In genomic region chr15:86057413-86057812, GRCm38 (mm10) we compare ENCODE assay signal across 8 mouse cellular contexts. TPM values are rescaled to one million over a fixed set of nuclear protein-coding genes. Genes with fewer than 3 reads are reported as not detected.
DNase-seq lines count a peak whose midpoint lies in the region; ATAC-seq lines count a peak whose summit lies in the region.

TSS of gene Gramd4 (plus strand) at chr15:86057695.

- peak; percentile 90 for DNase-seq in 3134 (ENCODE audit: extremely low read depth, insufficient read length, low spot score)
- peak; percentile 92 for DNase-seq in cerebellum, adult 9-10 months
- peak; percentile 63 for DNase-seq in heart, adult 8-10 months (ENCODE audit: low spot score)
- DNase-seq in layer of hippocampus, postnatal 10 days (ENCODE audit: low spot score in 2 of 2), result no peak
- no peak for DNase-seq in urinary bladder, postnatal 4 days (ENCODE audit: low spot score in 2 of 2)
- DNase-seq in right cerebral cortex, postnatal 10 days (ENCODE audit: low spot score in 2 of 2), result no peak

- H3K9me3 ChIP-seq in megakaryocyte, embryonic 14.5 days, result peaks cover 11% of the 10 kb centered on the region

- peaks cover 86% of the 10 kb centered on the region for H3K4me1 ChIP-seq in megakaryocyte, embryonic 14.5 days

- no peaks in the 10 kb centered on the region for H3K36me3 ChIP-seq in megakaryocyte, embryonic 14.5 days (replicated peaks; ENCODE audit: low read length)

- peaks cover 28% of the 10 kb centered on the region for H3K27me3 ChIP-seq in megakaryocyte, embryonic 14.5 days (replicated peaks)

- peak within 1 kb of the TSS; percentile 98 for H3K4me3 ChIP-seq in megakaryocyte, embryonic 14.5 days (replicated peaks)

- ATAC-seq in CD4-positive, CD25-positive, alpha-beta regulatory T cell, adult 4 months, result no peak

RNA-seq across cellular contexts. Expression of gene Gramd4, which starts in this region (rescaled TPM):
- polyA plus RNA-seq in CD4-positive, CD25-positive, alpha-beta regulatory T cell, adult 4 months (2017; shearing (Covaris generic)), result 10 to 100 TPM; 25.3 to 25.7 TPM
- total RNA-seq in heart, adult 8-10 months (2022), result 10 to 100 TPM; 26.1 to 31.8 (median 27.3) TPM
- total RNA-seq in layer of hippocampus, postnatal 10 days (2021), result 10 to 100 TPM; 35.3 to 40.2 TPM
- 2.2 and 5.0 TPM in 2 replicates for polyA plus RNA-seq in megakaryocyte, embryonic 14.5 days (2012; ENCODE audit: insufficient read depth, low replicate concordance)

Comparison
In these comparisons a context has a peak if more than half of its experiments do, and no peak if none do; other contexts are left out.
1. DNase-seq: peak in 3134 (single experiment), cerebellum, adult 9-10 months (single experiment) and heart, adult 8-10 months (single experiment); none in layer of hippocampus, postnatal 10 days (0 of 2), urinary bladder, postnatal 4 days (0 of 2) and right cerebral cortex, postnatal 10 days (0 of 2).